Mouse (Mus musculus): Measurements from ENCODE around the gene Tas2r134. TPM values are rescaled to one million over a fixed set of nuclear protein-coding genes. Genes with fewer than 3 reads are reported as not detected.

Gene Tas2r134
- not detected for total RNA-seq (2022)

GRCm38 (mm10) chr2:51627211-51627610, at the start of gene Tas2r134:
TSS of gene Tas2r134 (plus strand) at chr2:51627511.
- DNase-seq (ENCODE audit: low spot score): no peak

DNA sequence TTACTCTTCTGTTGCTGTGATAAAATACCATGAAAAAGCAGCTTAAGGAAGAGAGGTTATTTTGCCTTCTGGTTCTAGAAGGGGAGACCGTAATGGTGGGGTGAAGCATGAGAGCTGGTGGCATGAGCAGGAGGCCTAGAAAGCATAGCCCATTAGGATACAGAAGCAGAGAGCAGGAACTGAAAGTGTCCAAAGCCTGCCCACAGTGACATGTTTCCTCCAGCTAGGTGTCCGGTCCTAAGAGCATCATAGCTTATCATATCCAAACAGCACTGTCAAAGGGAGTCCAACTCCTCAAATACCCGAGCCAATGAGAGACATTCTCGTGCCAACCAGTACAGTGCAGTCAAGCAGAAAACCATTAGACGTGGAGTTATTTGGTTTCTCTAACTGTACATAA, 47.5 kb upstream of the Tas2r134 start:
- no peak for DNase-seq (ENCODE audit: low spot score)

- no peak for DNase-seq (ENCODE audit: low spot score)
Measured at GRCm38 (mm10) chr2:51584050-51585046, 43.0 kb upstream of the Tas2r134 start.

DNA sequence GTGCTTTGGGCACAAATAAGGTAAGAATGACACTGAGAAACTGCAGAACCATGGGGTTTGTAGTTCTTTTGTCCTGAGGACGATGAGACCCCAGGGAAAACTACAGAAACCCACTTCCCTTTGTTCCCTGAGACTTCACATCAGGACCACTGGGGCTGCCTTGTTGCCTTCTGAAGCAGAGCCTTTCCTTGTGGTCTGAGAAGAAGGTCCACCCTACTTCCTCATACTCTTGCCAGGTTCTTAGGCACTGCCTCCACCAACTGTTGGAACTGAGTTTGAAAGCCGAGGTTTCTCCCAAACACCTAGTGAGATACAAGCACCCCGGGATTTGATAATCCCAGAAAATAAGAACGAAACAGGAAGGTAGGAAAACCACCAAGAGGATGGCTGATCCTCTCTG, 39.0 kb upstream of the Tas2r134 start:
- no peak for DNase-seq (ENCODE audit: low spot score)

GRCm38 (mm10) chr2:51588895-51589294, 38.4 kb upstream of the Tas2r134 start:
- DNase-seq (ENCODE audit: low spot score): no peak

DNA sequence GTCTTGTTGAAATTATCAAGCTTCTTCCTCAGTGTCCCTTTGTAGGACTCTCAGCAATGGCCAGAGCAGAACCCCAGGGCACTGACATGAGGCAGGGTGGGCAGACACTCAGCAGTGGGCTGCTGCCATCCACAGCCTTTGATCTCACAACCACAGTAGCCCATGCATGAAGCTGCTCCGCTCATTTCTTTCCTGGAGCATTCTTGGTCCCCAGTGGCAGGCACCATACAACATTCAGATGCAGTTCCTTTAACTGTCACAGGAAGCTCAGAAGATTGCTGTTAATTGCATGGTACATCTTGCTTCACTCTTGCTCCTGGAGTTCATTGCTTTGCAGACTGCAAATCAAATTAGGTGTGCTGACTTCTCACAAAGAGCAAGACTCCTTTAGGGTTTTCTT, 37.7 kb upstream of the Tas2r134 start:
- DNase-seq (ENCODE audit: low spot score): no peak

DNA sequence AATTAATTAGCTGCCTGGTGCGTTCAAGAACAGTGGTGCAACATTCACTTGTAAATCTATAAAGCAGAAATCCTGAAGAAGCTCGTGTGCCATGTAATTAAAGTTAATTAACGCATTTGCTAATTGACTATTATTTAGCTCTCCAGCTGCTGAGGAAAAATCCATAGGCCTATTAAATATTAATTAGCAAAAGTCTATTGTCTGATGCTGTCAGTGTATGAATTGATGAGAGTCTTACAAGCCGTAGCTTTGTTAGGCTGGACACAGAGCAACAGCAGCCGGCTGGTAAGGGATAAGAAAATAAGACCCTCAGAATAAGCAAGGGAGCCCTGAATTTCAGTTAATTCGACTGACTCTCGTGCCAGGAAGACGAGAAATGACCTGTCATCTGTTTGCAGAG, 37.0 kb upstream of the Tas2r134 start:
- no peak for DNase-seq (ENCODE audit: low spot score)

DNA sequence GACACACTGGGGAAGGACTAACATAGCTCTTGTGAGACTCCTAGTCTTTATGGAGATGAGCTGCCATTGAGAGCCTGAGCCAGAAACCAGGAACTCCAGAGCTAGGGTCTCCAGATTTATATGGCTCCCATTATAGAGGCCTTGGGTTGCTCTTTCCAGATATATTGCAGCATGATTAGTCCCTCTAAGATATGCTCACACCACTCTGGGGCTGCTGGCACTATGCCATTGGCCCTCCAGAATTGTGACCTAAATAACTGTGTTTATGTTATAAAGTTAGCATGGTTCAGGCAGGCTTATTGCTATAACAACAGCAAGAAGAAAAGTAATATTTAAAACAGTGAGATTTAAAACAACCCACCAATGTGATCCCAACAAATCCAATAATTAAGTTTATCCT, 35.2 kb upstream of the Tas2r134 start:
- DNase-seq (ENCODE audit: low spot score): no peak

DNA sequence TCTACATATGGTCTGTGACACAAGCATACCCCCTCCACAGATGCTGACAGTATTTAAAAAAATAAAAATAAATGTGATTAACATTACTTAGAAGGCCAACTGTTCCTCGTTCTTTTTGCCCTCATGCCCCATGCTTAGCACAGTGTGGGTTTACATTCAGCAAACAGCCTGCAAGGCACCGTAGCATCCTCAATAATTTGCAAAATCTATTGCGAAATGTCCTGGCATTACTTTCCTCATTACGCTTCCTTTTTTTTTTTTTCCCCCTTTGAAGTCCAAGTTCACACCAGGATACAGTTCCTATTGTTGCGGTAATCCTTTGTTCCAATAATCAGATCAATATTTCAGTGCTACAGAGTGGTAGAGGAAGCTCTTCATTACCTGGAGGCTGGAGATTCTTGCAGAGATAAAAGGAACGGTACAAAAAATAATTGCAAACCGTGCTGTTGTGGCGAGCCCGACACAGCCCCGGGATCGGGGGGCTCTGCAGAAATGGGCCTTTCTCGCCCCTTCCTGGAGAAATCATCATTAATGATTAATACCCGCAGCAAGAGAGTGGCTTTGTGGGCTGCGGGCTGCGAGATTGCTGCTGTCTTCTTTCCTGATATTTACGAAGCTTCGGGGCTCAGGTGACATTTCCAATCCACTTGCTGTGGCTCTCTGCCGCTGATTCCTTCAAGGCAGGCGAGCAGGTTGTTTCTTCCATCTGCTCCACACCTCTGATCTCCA, 27.7 kb upstream of the Tas2r134 start:
- no peak for DNase-seq (ENCODE audit: low spot score)

- no peak for DNase-seq (ENCODE audit: low spot score)
Measured at GRCm38 (mm10) chr2:51600202-51600487, 27.2 kb upstream of the Tas2r134 start.

DNA sequence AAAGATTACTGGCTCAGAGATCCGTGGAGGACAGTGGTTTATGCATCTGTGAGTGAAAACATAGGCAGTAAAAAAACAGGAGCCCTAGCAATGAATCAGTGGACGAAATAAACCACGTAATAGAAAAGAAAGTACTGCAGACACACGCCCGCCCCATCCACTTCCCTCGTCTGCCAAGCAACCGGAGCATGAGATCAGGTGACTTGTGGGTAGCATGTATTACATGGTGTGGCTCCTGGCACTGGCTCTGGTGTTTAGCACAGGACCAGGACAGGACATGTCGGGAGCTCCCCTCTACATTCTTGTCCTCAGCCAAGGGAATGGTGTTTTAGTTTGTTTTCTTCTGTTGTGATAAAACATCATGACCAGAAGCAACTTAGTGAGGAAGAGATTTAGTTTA, 26.4 kb upstream of the Tas2r134 start:
- DNase-seq (ENCODE audit: low spot score): no peak

DNA sequence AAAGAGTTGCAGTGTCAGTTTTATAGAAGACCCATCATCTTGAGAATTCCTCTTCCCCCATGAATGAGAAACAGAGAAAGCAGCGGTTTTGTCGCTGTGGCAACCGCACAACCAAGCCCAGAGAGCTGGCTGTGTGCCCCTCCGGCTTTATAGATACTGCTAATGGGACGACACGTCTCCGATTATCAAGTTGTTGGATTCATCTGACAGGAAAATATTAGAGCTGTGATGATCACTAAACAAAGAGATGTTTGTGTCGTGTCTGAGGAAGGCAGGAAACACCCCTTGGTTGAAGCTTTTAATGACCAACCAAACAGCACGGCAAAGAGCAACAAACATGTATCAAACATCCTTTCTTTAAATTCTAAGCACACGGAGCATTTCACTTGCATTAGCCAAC, 17.0 kb upstream of the Tas2r134 start:
- DNase-seq (ENCODE audit: low spot score): no peak

DNA sequence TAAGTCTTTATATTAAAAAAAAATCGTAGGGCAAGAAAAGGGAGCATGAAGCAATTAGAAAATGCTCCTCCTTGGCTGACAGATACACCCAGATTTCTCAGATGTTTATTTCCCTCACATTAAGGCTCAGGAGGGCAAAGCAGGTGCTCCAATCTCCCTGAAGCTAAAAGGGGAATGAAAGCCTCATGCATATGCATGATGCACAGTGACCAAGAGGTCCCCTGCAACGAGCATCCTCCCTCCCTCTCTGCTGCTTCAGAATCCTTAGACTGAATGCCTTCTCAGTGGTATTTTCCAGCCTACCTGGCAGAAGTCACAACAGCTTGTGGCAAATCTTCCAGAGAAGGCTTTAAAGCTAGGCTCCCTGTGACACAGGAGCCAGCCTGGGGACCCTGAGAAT, 16.4 kb upstream of the Tas2r134 start:
- DNase-seq (ENCODE audit: low spot score): no peak

- no peak for DNase-seq (ENCODE audit: low spot score)
Measured at GRCm38 (mm10) chr2:51613716-51614115, 13.6 kb upstream of the Tas2r134 start.

DNA sequence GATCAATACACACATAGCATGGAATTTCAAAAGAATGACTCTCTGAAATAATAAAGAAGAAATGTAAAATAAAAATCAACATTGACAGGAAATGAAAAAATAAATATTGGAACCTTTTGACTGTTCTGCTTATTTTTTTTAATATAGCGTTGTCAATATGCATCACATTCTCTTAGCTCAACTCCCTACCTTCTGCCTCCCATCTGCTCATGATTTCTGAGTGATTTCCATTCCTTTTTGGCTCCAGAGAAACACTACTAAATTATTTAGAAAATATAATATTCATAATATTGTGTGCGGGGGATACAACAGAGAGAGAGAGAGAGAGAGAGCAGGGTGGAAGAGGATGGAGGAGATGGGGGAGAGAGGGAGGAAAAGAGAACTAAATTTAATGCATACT, 5.4 kb upstream of the Tas2r134 start:
- DNase-seq (ENCODE audit: low spot score): no peak

DNA sequence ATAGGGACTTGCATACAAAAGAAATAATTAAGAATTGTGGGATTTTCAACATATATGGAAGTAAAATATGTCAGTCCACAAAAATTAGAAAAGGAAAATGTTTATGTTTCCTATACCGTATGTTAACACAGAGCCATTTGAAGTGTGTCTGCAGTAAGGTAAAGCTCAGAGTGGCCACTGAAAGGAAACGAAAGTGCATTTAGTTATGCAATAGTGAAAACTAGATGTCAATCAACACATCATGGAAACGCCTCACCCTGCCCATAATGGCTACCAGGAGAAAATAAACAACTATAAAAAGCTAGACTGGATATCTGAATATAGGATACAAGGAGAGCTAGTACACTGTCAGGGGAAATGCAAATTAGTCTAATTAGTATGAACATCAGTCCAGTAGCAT, 1.3 kb upstream of the Tas2r134 start:
- DNase-seq (ENCODE audit: low spot score): no peak

GRCm38 (mm10) chr2:51631428-51631827, 4.1 kb downstream of the Tas2r134 start:
- DNase-seq (ENCODE audit: low spot score): no peak

- no peak for DNase-seq (ENCODE audit: low spot score)
Measured at GRCm38 (mm10) chr2:51637681-51638080, 10.4 kb downstream of the Tas2r134 start.

DNA sequence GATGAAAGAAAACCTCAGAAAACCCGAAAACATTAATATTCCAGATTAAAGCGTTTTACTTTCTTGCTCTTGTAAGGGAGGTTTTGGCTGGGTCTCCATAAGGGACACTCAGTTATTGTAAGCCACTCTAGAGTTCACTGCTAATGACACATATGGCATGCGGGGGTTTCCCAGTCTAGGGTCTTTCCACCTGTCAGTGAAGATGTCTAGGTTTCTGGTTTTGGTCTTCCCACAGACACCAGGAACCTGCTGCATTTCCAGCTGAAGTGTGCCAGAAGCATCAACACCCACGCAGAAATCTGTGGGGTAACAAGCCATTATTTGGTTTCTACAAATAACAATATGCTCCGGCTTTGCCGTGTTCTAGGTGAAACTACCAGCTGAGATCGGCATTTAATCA, 14.3 kb downstream of the Tas2r134 start:
- DNase-seq (ENCODE audit: low spot score): no peak

GRCm38 (mm10) chr2:51643244-51644139, 16.2 kb downstream of the Tas2r134 start:
- no peak for DNase-seq (ENCODE audit: low spot score)

GRCm38 (mm10) chr2:51647972-51648371, 20.7 kb downstream of the Tas2r134 start:
- DNase-seq (ENCODE audit: low spot score): no peak

DNA sequence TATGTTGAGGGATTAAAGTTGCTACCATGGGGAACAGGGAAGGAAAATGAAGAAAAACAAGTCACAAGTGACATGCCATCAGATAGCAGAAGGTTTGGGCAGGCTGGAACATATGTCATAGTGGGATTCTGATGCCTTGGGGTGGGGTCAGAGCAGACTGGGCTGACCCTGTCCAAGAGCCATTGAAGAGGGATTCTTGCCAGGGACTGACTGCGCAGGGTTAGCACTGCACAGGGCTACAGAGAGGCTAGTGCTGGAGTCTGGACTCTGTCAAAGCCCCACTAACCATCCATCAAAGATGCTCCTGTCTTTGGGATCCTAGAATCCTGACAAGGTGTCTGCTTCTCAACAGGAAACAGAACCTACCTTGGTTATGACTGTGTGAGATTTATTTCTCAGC, 22.6 kb downstream of the Tas2r134 start:
- no peak for DNase-seq (ENCODE audit: low spot score)

Measured in heart, adult 8-10 months (tissue).